Mouse (Mus musculus) naive thymus-derived CD4-positive, alpha-beta T cell, adult 2 months (primary cell): ENCODE data around the gene Vac14.
A peak's percentile ranks its signal among the peaks of the same experiment; 100 is the strongest.

Experiments used
- DNase-seq: peaks from one replicate; pipeline ENCODE4 v3.0.0-alpha.2; 2011; ENCODE audit warnings: low read depth

Vac14 gene

GRCm38 (mm10) chr8:110618391-110619207, at the start of gene Vac14:
Gene Vac14, plus strand, starts transcription at chr8:110618585.
- peak; percentile 99 for DNase-seq

GRCm38 (mm10) chr8:110592641-110593040, 25.7 kb upstream of the Vac14 start:
- no peak for DNase-seq

GRCm38 (mm10) chr8:110594164-110594563, 24.2 kb upstream of the Vac14 start:
- DNase-seq = no peak

GRCm38 (mm10) chr8:110604556-110604955, 13.8 kb upstream of the Vac14 start:
- DNase-seq = peak; percentile 41

- no peak for DNase-seq
Observed at GRCm38 (mm10) chr8:110605401-110606015, 12.9 kb upstream of the Vac14 start.

- DNase-seq = no peak
Observed at GRCm38 (mm10) chr8:110615730-110616129, 2.7 kb upstream of the Vac14 start.

- DNase-seq = no peak
Observed at GRCm38 (mm10) chr8:110617801-110618358, 505 bp upstream of the Vac14 start.

- DNase-seq = no peak
Observed at GRCm38 (mm10) chr8:110619208-110619574, 806 bp downstream of the Vac14 start.

- peak; percentile 20 for DNase-seq
Observed at GRCm38 (mm10) chr8:110619919-110620318, 1.5 kb downstream of the Vac14 start.

- DNase-seq = no peak
Observed at GRCm38 (mm10) chr8:110626431-110626830, 8.0 kb downstream of the Vac14 start.

- DNase-seq = peak; percentile 61
Observed at GRCm38 (mm10) chr8:110629245-110630063, 11.1 kb downstream of the Vac14 start.

- no peak for DNase-seq
Observed at GRCm38 (mm10) chr8:110630079-110630478, 11.7 kb downstream of the Vac14 start.

GRCm38 (mm10) chr8:110630571-110631071, 12.2 kb downstream of the Vac14 start:
- no peak for DNase-seq

- DNase-seq = no peak
Observed at GRCm38 (mm10) chr8:110631201-110631600, 12.8 kb downstream of the Vac14 start.

- DNase-seq = no peak
Observed at GRCm38 (mm10) chr8:110633814-110634213, 15.4 kb downstream of the Vac14 start.

GRCm38 (mm10) chr8:110636182-110636581, 17.8 kb downstream of the Vac14 start:
- no peak for DNase-seq

GRCm38 (mm10) chr8:110642331-110642730, 23.9 kb downstream of the Vac14 start:
- no peak for DNase-seq

- no peak for DNase-seq
Observed at GRCm38 (mm10) chr8:110643177-110643576, 24.8 kb downstream of the Vac14 start.

- DNase-seq = no peak
Observed at GRCm38 (mm10) chr8:110644422-110644821, 26.0 kb downstream of the Vac14 start.

- DNase-seq = no peak
Observed at GRCm38 (mm10) chr8:110644901-110645300, 26.5 kb downstream of the Vac14 start.

- DNase-seq = no peak
Observed at GRCm38 (mm10) chr8:110645340-110645739, 27.0 kb downstream of the Vac14 start.

GRCm38 (mm10) chr8:110646064-110646463, 27.7 kb downstream of the Vac14 start:
- no peak for DNase-seq
